9 mouse cellular contexts compared by ENCODE assay signal in the genomic region with DNA sequence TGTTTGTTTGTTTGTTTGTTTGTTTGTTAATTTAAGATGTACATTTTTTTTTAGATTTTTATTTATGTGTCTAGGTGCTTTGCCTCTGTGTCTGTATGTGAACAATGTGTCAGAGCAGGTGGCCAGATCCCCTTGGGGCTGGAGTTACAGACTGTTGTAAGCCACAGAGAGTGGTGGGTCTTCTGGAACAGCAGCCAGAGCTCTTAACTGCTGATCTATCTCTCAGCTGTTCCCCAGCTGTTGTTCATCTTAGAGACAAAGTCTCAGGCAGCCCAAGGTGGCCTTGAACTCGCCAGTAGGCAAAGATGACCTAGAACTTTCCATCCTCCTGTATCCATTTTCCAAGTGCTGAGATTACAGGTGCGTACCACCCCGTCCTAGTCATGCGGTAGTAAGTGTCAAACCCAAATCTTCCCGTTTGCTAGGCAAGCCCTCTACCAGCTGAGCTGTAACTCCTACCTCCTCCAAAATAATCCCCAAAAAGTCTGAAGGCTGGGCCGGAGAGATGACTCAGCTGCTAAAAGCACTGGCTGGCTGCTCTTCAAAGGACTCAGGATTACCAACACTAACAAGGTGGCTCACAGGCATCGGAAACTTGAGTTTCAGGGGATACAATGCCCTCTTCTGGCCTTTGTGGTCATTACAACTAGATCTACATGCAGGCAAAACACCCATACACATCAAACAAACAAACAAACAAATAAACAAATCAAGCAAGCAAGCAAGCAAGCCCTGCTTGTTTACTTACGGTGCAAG. TPM values are rescaled to one million over a fixed set of nuclear protein-coding genes. Genes with fewer than 3 reads are reported as not detected.
DNase-seq lines count a peak whose midpoint lies in the region; ATAC-seq and TF ChIP-seq lines count a peak whose summit lies in the region.
"Had no signal": no experiment of that assay in that cellular context is flagged by ENCODE, and none has a peak within 500 bp of the region (broad histone marks: within the 10 kb centered on the region; RNA-seq: fewer than 3 reads in every experiment).

No protein-coding gene starts in this region.

- no peaks in the 10 kb centered on the region for H3K36me3 ChIP-seq in hindbrain, postnatal 0 days (ENCODE audit: insufficient read depth, low read length)
- H3K36me3 ChIP-seq: limb, embryonic 13.5 days had no signal

- no peak overlapping the region for H3K27ac ChIP-seq in hindbrain, postnatal 0 days
- H3K27ac ChIP-seq: limb, embryonic 13.5 days had no signal

- H3K4me3 ChIP-seq in hindbrain, postnatal 0 days (ENCODE audit: low read length) = no peak overlapping the region
- H3K4me3 ChIP-seq: limb, embryonic 13.5 days had no signal

- no peak overlapping the region for H3K4me2 ChIP-seq in hindbrain, postnatal 0 days (ENCODE audit: low read depth, low read length)
- H3K4me2 ChIP-seq: limb, embryonic 13.5 days had no signal

- intact Hi-C loops in left cerebral cortex, postnatal 25 days (cut with DNase I) = loop anchor here (2.0 kb wide), 1 partner anchor 47 kb away; no protein-coding TSS in a partner anchor

- H3K9me3 ChIP-seq in hindbrain, postnatal 0 days (ENCODE audit: low read length) = no peaks in the 10 kb centered on the region
- H3K9me3 ChIP-seq: limb, embryonic 13.5 days had no signal

- no peaks in the 10 kb centered on the region for H3K27me3 ChIP-seq in hindbrain, postnatal 0 days (ENCODE audit: insufficient read depth, low read length)
- H3K27me3 ChIP-seq: limb, embryonic 13.5 days had no signal

- TF ChIP-seq CTCF in hindbrain, postnatal 0 days (IDR thresholded peaks at IDR 0.05; ENCODE audit: low read depth) = peak; percentile 78

- 46% methylated on average over 8 of the region's 8 CpGs for WGBS in hindbrain, postnatal 0 days

- no peak overlapping the region for H3K9ac ChIP-seq in hindbrain, postnatal 0 days (replicated peaks; ENCODE audit: low read length)
- H3K9ac ChIP-seq: limb, embryonic 13.5 days had no signal

- no peak for ATAC-seq in hindbrain, postnatal 0 days
- peak; percentile 88 for ATAC-seq in neutrophil, adult 5-6 weeks (ENCODE audit: extremely low read depth, insufficient number of reproducible peaks, low FRiP score, poor library complexity, severe bottlenecking)

- DNase-seq in 3134 (ENCODE audit: extremely low read depth, insufficient read length, low spot score) (peak; percentile 52), 416B (ENCODE audit: low read depth) (peak; percentile 91)
- DNase-seq in adrenal gland, postnatal 10 days = peak; percentile 80
- peak; percentile 48 for DNase-seq in embryo, embryonic 11.5 days (ENCODE audit: low read depth, low spot score)
- DNase-seq in hindbrain, postnatal 0 days (ENCODE audit: low spot score) = peak; percentile 84
- peak; percentile 76 to 94 for DNase-seq in left cerebral cortex, postnatal 25 days (ENCODE audit: low spot score in 2 of 2)
- DNase-seq in thymus, postnatal 4 days = peak; percentile 69

- no peaks in the 10 kb centered on the region for H3K4me1 ChIP-seq in hindbrain, postnatal 0 days (ENCODE audit: insufficient read depth, low read length)

RNA-seq across cellular contexts. Expression of gene Stau1, which starts 8.2 kb away (rescaled TPM):
- 10 to 100 TPM; 62.2 to 67.7 TPM for total RNA-seq in adrenal gland, postnatal 10 days (2021)
- total RNA-seq in hindbrain, postnatal 0 days (2014; rRNA removed) = 28.8 and 37.9 TPM in 2 replicates
- 81.3 and 86.0 TPM in 2 replicates for polyA plus RNA-seq in hindbrain, postnatal 0 days (2015; fragmentation: Nextera tagmentation; extraction: Ambion mirVana)
- 10 to 100 TPM; 64.4 to 67.1 TPM for total RNA-seq in left cerebral cortex, postnatal 25 days (2021)
- total RNA-seq in neutrophil, adult 5-6 weeks (2017) = 64.5 and 67.0 TPM in 2 replicates

RNA-seq across cellular contexts. Expression of gene Ddx27, which starts 10.7 kb away (rescaled TPM):
- total RNA-seq in adrenal gland, postnatal 10 days (2021) = 10 to 100 TPM; 32.1 to 34.6 TPM
- total RNA-seq in hindbrain, postnatal 0 days (2014; rRNA removed) = 27.5 and 29.4 TPM in 2 replicates
- polyA plus RNA-seq in hindbrain, postnatal 0 days (2015; fragmentation: Nextera tagmentation; extraction: Ambion mirVana) = 36.7 and 38.3 TPM in 2 replicates
- total RNA-seq in left cerebral cortex, postnatal 25 days (2021) = 10 to 100 TPM; 27.7 to 28.6 TPM
- 49.1 and 51.3 TPM in 2 replicates for total RNA-seq in neutrophil, adult 5-6 weeks (2017)

RNA-seq across cellular contexts. Expression of gene Znfx1, which starts 58.5 kb away (rescaled TPM):
- total RNA-seq in adrenal gland, postnatal 10 days (2021) = 10 to 100 TPM; 31.2 to 36.5 TPM
- total RNA-seq in hindbrain, postnatal 0 days (2014; rRNA removed) = 31.6 and 34.9 TPM in 2 replicates
- 4.9 and 5.8 TPM in 2 replicates for polyA plus RNA-seq in hindbrain, postnatal 0 days (2015; fragmentation: Nextera tagmentation; extraction: Ambion mirVana)
- total RNA-seq in left cerebral cortex, postnatal 25 days (2021) = 10 to 100 TPM; 63.5 to 70.3 TPM
- total RNA-seq in neutrophil, adult 5-6 weeks (2017) = 60.8 and 65.7 TPM in 2 replicates
